Mouse (Mus musculus) heart, adult 2 months (tissue): ENCODE results near the gene Gjb3.

ENCODE experiments used
- CTCF ChIP-seq: fragments of 200-600 bp; IDR thresholded peaks from 2 replicates; pipeline ENCODE4 v1.8.1; 2022; ENCODE audit warnings: antibody characterized with exemption, mild to moderate bottlenecking, moderate library complexity
- EP300 ChIP-seq: fragments of 200-500 bp; IDR thresholded peaks from 2 replicates; pipeline ENCODE4 v1.6.1; 2011; ENCODE audit warnings: low read depth, low read length, control low read depth; ENCODE audit not compliant: insufficient read depth
- POLR2A ChIP-seq: fragments of 200-500 bp; IDR thresholded peaks from 2 replicates; pipeline ENCODE4 v1.6.1; 2011; ENCODE audit warnings: mild to moderate bottlenecking, low read depth, low read length, control low read depth; ENCODE audit not compliant: insufficient read depth

DNA sequence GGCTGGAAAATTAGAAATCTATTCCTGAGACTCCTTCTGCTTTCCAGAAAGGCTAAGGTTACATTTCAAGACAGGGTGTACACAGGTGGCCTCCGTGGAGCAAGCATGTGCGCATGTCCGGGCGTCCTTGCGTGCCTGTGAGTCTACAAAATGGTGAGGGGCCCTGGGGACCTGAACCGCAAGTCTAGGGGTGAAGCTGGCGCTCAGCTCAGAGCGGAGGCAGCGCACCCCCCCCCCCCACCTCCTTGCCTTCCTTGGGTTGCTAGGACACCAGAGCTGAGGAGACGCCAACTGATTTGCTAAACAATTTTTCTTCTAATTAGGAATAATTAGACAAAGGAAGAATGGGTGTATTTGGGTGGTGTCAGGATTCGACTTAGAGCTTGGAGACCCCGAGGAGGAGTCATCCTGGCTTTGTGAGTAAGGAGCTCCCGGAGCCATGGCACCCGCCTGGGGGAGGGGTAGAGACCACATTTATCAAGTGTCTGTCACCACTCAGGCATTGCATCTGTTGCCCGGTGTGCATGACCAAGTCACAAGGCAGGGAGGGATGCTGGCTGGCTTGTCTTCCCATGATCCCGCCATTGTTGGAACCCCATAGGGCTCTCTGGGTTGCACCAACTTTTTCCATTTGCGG, 45.0 kb upstream of the Gjb3 start:
- TF ChIP-seq CTCF (no peak), EP300 (no peak), POLR2A (no peak)
